Mouse (Mus musculus) thymus, adult 2 months (tissue): ENCODE data around the gene Disp1.

Experiments used
- CTCF ChIP-seq: fragments of 200-500 bp; IDR thresholded peaks from 2 replicates; pipeline ENCODE4 v1.5.1; 2012; ENCODE audit warnings: mild to moderate bottlenecking, control low read depth, low read length, moderate library complexity, borderline replicate concordance; ENCODE audit not compliant: control insufficient read depth, poor library complexity, insufficient read depth; ENCODE audit errors: extremely low read depth
- POLR2A ChIP-seq: fragments of 200-500 bp; IDR thresholded peaks from 2 replicates; pipeline ENCODE4 v1.6.1; 2012; ENCODE audit warnings: mild to moderate bottlenecking, low read length, control low read depth, moderate library complexity; ENCODE audit not compliant: control insufficient read depth, poor library complexity, insufficient read depth; ENCODE audit errors: extremely low read depth

GRCm38 (mm10) chr1:183144602-183145205, 76.6 kb downstream of the Disp1 start:
- TF ChIP-seq POLR2A (no peak), CTCF (no peak)
